In genomic region chr4:130066816-130067215, GRCm38 (mm10) we compare ENCODE assay signal across 8 mouse cellular contexts. TPM values are rescaled to one million over a fixed set of nuclear protein-coding genes. Genes with fewer than 3 reads are reported as not detected.
DNase-seq lines count a peak whose midpoint lies in the region; ATAC-seq lines count a peak whose summit lies in the region.

No protein-coding gene starts in this region.

- DNase-seq in embryo, embryonic 10 days (ENCODE audit: low spot score): peak; percentile 57
- no peak for DNase-seq in embryo, embryonic 10.5 days (ENCODE audit: low spot score)
- peak; percentile 42 for DNase-seq in right cerebral cortex, postnatal 14 days
- DNase-seq in right cerebral cortex, postnatal 10 days (ENCODE audit: low spot score in 2 of 2): no peak
- DNase-seq in natural killer cell, adult 2 months (ENCODE audit: low spot score in 2 of 2): peak; percentile 21 to 30
- DNase-seq in right cerebral cortex, adult 18-20 months: no peak
- no peak for DNase-seq in ovary, postnatal 14 days (ENCODE audit: low spot score)

- peak; percentile 60; the same call in 1 of the 2 replicates for ATAC-seq in erythroblast, adult 5-6 weeks (replicated peaks; ENCODE audit: low FRiP score, poor library complexity, severe bottlenecking)

RNA-seq across cellular contexts. Expression of gene Col16a1, which starts 19.2 kb away (rescaled TPM):
- total RNA-seq in erythroblast, adult 5-6 weeks (2015; ENCODE audit: low replicate concordance): not detected in 2 replicates
- total RNA-seq in erythroblast, adult 5-6 weeks (2017; ENCODE audit: low replicate concordance): 0.14 TPM in 1 of 2 replicates, not detected in the other

RNA-seq across cellular contexts. Expression of gene Pef1, which starts 35.5 kb away (rescaled TPM):
- total RNA-seq in erythroblast, adult 5-6 weeks (2015; ENCODE audit: low replicate concordance): 43.0 and 50.8 TPM in 2 replicates
- total RNA-seq in erythroblast, adult 5-6 weeks (2017; ENCODE audit: low replicate concordance): 14.6 and 29.5 TPM in 2 replicates

Comparison
In these comparisons a context has a peak if more than half of its experiments do, and no peak if none do; other contexts are left out.
1. DNase-seq: peak in embryo, embryonic 10 days (single experiment), right cerebral cortex, postnatal 14 days (single experiment) and natural killer cell, adult 2 months (2 of 2); none in embryo, embryonic 10.5 days (single experiment), right cerebral cortex, postnatal 10 days (0 of 2), right cerebral cortex, adult 18-20 months (single experiment) and ovary, postnatal 14 days (single experiment).